Mouse (Mus musculus) heart, postnatal 4 days (tissue): ENCODE measurements at regions not wholly inside any gene's neighbourhood (a gene's known extent, or its start where the extent isn't known, plus 50 kb on each side); places are given as distances from the start of the nearest gene placed in this dataset.
A peak's percentile ranks its signal among the peaks of the same experiment; 100 is the strongest.

ENCODE experiments used
- DNase-seq: peaks from one replicate; pipeline ENCODE4 v3.0.0; 2021

DNA sequence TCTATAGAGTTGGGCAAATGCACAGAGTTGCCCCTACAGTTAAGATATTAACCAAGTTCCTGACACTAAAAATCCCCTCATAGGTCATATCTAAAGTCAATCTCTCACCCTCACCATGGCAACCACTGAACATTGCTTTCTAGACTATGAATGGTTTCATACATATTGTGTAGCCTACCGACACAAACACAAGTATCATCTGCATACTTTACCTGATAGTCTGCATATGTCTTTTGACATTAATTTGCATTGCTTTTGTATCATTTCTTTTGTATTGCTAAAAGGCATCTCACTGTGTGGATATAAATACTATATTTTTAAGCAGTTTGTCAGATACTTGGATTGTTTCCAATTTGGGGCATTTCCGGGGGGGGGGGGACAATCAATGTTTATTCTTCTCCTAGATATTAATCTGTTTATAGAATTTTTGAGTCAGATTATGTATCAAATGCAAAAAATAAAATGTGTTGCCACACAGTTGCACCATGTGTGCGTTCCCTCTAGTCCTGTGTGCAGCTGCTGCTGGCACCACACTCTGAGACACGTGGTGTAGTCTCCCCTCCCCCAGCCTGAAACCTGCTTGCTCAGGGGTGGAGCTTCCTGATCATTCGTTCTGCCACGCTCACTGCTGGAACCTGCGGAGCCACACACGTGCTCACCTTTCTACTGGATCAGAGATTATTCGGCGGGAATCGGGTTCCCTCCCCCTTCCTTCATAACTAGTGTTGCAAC is 94.7 kb upstream of the Mapk10 start:
- no peak for DNase-seq

- DNase-seq: no peak
Measured at GRCm38 (mm10) chr5:103304975-103305374, 93.8 kb upstream of the Mapk10 start.

GRCm38 (mm10) chr5:103302744-103303143 is 91.6 kb upstream of the Mapk10 start:
- no peak for DNase-seq

- DNase-seq: peak; percentile 7
Measured at GRCm38 (mm10) chr5:103301303-103301702, 90.2 kb upstream of the Mapk10 start.

DNA sequence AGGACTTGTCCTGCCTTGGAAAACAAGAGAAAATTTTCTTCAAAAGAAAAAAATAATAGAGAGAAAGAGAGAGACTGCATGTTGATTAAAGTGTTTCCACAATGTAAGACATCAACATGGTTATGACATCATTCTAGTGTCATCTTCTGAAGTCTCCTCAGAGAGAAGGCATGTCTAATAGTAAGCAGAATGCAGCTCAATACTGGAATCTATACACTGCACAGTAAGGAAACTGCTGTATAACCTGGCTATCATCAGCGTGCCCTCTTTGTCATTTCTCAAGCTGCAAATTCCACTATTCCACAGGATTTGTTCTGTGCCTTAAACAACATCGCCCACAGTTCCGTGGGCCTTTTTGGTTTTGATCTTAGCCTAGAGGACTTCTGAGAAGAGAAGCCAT is 82.8 kb upstream of the Mapk10 start:
- DNase-seq: no peak

GRCm38 (mm10) chr5:103291691-103292090 is 80.6 kb upstream of the Mapk10 start:
- no peak for DNase-seq

- no peak for DNase-seq
Measured at GRCm38 (mm10) chr5:103291219-103291618, 80.1 kb upstream of the Mapk10 start.

GRCm38 (mm10) chr5:103269206-103269605 is 58.1 kb upstream of the Mapk10 start:
- no peak for DNase-seq

GRCm38 (mm10) chr5:103264903-103265302 is 53.8 kb upstream of the Mapk10 start:
- DNase-seq: no peak

DNA sequence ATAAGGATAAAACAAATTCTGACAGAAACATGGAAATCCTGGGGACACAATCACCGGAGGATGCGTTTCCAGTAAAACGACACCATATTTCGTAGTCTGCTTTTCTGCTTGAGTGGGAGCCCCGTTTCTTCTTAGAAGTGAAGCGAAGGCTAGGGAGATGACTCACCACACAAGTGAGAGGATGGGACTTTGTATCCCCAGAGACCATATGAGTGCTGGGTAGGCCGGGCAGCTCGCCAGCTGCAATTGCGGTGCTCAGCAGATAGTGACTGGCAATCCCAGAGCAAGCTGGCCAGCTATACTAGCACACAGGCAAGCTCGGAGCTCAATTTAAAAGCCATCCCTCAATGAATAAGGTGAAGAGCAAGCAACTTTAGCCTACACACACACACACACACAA is 50.3 kb upstream of the Mapk10 start:
- DNase-seq: no peak
